Mouse (Mus musculus): Measurements from ENCODE around the gene Gnpnat1. TPM values are rescaled to one million over a fixed set of nuclear protein-coding genes. Genes with fewer than 3 reads are reported as not detected.
"Not testable (repeated sequence)": the region's sequence is repeated elsewhere in the genome, so short reads cannot be mapped to it uniquely, and the experiment has no call there.

Gene Gnpnat1
- polyA plus RNA-seq (2012; ENCODE audit: insufficient read depth, low replicate concordance) = 2.9 and 8.8 TPM in 2 replicates

GRCm38 (mm10) chr14:45404813-45405212, at the start of gene Gnpnat1:
Gene Gnpnat1, minus strand, starts transcription at chr14:45404913.
- not testable (repeated sequence) for H3K9me3 ChIP-seq; H3K4me1 ChIP-seq; H3K4me3 ChIP-seq (replicated peaks); H3K27me3 ChIP-seq (replicated peaks); H3K36me3 ChIP-seq (replicated peaks; ENCODE audit: low read length)

DNA sequence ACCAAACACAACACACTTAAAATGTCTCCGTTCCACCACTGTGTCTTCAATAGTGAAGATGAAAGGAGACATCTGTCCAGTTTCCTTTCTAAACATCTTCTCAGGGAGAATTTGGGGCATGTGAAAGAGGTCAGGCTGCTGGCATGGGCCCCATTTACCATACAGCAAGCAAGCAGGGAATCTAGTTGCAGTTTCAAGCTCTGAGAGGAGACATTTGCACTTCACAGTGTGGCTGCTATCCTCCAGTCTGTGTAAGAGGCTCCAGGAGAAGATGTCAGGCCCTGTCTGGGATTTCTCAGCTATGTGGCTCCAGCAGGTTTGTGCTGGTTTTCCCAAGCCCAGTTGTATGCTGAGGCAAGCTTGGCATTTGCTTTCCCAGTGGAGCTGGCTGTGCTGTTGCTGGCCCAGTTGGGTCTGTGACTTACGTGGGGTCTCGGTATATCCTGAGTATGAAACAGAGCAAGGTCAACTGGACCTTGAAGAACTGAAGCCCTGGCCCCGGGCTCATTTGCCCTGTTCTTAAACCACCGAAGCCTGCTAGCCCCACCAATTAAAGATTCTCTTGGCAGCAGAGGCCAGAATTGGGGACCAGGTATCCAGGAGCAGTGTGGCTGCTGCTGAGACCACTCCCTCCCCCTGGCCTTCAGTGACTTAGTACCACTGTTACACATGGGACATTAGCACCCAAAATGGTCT, 49.0 kb upstream of the Gnpnat1 start:
- no peak for TF ChIP-seq GATA1 (IDR thresholded peaks at IDR 0.05; ENCODE audit: borderline replicate concordance, low read length)
- TF ChIP-seq FLI1 (IDR thresholded peaks at IDR 0.05; ENCODE audit: low read length) = no peak
- H3K27me3 ChIP-seq (replicated peaks) = peaks cover 32% of the 10 kb centered on the region
- H3K36me3 ChIP-seq (replicated peaks; ENCODE audit: low read length) = no peaks in the 10 kb centered on the region
- no peaks in the 10 kb centered on the region for H3K4me1 ChIP-seq
- no peaks in the 10 kb centered on the region for H3K9me3 ChIP-seq
- no peak overlapping the region for H3K4me3 ChIP-seq (replicated peaks)

DNA sequence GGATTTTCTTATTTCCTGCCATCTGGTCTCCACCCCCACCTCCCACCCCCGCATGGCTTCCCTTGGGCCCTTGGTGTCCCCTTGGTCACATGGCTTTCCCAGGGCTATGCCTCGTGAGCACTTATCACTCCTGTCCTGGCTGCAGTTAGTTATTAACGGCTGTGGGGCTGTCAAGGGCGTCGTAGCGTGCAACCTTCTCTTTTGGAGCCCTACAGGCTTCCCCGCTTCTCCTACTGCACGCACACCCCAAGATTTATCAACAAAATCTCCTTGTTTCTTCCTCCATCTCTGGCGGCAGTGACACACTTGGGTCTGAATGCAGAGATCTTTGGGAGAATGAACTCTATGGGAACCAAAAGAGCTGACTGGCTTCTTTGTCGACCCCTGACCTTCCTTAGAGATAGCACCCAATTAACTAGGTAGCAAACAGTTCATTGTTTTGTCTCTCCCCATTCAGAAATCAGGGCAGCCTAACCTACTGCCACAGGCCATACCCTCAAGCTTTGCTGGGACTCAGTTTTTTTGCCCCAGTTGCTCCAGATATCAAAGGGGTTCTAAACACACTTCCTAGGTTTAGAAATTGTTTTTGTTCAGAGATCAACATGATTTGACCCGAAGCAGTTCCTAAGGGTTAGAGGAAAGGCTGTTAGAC, 48.3 kb upstream of the Gnpnat1 start:
- Histone ChIP-seq H3K9me3 (no peaks in the 10 kb centered on the region), H3K27me3 (replicated peaks) (peaks cover 29% of the 10 kb centered on the region), H3K4me1 (no peaks in the 10 kb centered on the region), H3K36me3 (replicated peaks; ENCODE audit: low read length) (no peaks in the 10 kb centered on the region), H3K4me3 (replicated peaks) (no peak overlapping the region)
- no peak for TF ChIP-seq FLI1 (IDR thresholded peaks at IDR 0.05; ENCODE audit: low read length)
- TF ChIP-seq GATA1 (IDR thresholded peaks at IDR 0.05; ENCODE audit: borderline replicate concordance, low read length) = no peak

- Histone ChIP-seq H3K4me3 (replicated peaks) (no peak overlapping the region), H3K4me1 (no peaks in the 10 kb centered on the region)
Measured at GRCm38 (mm10) chr14:45452148-45452547, 47.4 kb upstream of the Gnpnat1 start.

DNA sequence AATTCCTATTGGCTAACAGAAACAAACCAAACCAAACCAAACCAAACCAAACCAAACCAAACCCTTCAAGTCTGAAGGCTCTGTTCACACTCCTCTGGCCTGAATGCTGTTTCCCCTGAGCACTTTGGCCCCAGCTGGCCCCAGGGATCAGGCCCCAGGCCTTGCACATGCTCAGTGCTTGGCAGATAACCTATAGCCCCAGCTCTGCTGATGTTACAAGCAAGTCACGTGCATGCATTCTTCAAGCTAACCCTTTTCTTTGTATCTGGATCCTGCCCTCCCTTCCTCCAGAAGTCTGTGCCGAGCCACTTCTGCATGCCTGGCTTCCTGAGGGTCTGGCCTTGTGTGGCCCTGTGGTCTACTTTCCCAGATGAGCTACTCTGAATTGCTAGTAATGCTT, 46.4 kb upstream of the Gnpnat1 start:
- Histone ChIP-seq H3K9me3 (no peaks in the 10 kb centered on the region), H3K27me3 (replicated peaks) (peaks cover 30% of the 10 kb centered on the region), H3K36me3 (replicated peaks; ENCODE audit: low read length) (no peaks in the 10 kb centered on the region), H3K4me1 (no peaks in the 10 kb centered on the region), H3K4me3 (replicated peaks) (no peak overlapping the region)
- no peak for TF ChIP-seq GATA1 (IDR thresholded peaks at IDR 0.05; ENCODE audit: borderline replicate concordance, low read length)
- TF ChIP-seq FLI1 (IDR thresholded peaks at IDR 0.05; ENCODE audit: low read length) = no peak

More at GRCm38 (mm10) chr14:45452148-45452547, 47.4 kb upstream of the Gnpnat1 start:
- Histone ChIP-seq H3K9me3 (no peaks in the 10 kb centered on the region), H3K36me3 (replicated peaks; ENCODE audit: low read length) (no peaks in the 10 kb centered on the region), H3K27me3 (replicated peaks) (peaks cover 30% of the 10 kb centered on the region)
- TF ChIP-seq FLI1 (IDR thresholded peaks at IDR 0.05; ENCODE audit: low read length) (no peak), GATA1 (IDR thresholded peaks at IDR 0.05; ENCODE audit: borderline replicate concordance, low read length) (no peak)

DNA sequence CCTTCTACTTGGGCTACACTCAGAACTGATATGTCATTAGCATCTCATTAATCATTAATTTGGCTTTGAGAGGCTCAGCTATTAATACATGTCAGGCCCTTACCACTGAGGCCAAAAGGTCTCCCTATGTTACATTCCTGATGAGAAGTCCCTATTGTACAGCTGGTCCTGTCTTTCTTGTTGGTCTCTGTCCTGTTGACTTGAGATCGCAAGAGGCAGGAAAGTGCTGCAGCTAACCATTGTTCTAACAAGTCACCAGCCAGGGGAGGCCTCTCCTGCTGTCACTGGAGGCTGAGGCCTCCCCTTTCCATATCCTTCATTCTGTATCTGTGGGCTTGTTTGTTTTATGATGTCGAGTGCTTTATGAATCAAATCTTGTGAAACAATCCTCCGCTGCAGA, 42.1 kb upstream of the Gnpnat1 start:
- no peaks in the 10 kb centered on the region for H3K4me1 ChIP-seq
- no peak overlapping the region for H3K4me3 ChIP-seq (replicated peaks)
- H3K27me3 ChIP-seq (replicated peaks) = peaks cover 8% of the 10 kb centered on the region
- H3K9me3 ChIP-seq = no peaks in the 10 kb centered on the region
- no peak for TF ChIP-seq GATA1 (IDR thresholded peaks at IDR 0.05; ENCODE audit: borderline replicate concordance, low read length)
- TF ChIP-seq FLI1 (IDR thresholded peaks at IDR 0.05; ENCODE audit: low read length) = no peak
- no peaks in the 10 kb centered on the region for H3K36me3 ChIP-seq (replicated peaks; ENCODE audit: low read length)

- Histone ChIP-seq H3K9me3 (no peaks in the 10 kb centered on the region), H3K36me3 (replicated peaks; ENCODE audit: low read length) (no peaks in the 10 kb centered on the region), H3K27me3 (replicated peaks) (peaks cover 5% of the 10 kb centered on the region), H3K4me1 (peaks cover 3% of the 10 kb centered on the region; the same call in 1 of the 2 replicates), H3K4me3 (replicated peaks) (no peak overlapping the region)
- no peak for TF ChIP-seq FLI1 (IDR thresholded peaks at IDR 0.05; ENCODE audit: low read length)
- no peak for TF ChIP-seq GATA1 (IDR thresholded peaks at IDR 0.05; ENCODE audit: borderline replicate concordance, low read length)
Measured at GRCm38 (mm10) chr14:45445445-45445844, 40.7 kb upstream of the Gnpnat1 start.

GRCm38 (mm10) chr14:45444870-45445269, 40.2 kb upstream of the Gnpnat1 start:
- Histone ChIP-seq H3K9me3 (no peaks in the 10 kb centered on the region), H3K36me3 (replicated peaks; ENCODE audit: low read length) (no peaks in the 10 kb centered on the region), H3K27me3 (replicated peaks) (peaks cover 5% of the 10 kb centered on the region), H3K4me1 (peaks cover 3% of the 10 kb centered on the region; the same call in 1 of the 2 replicates), H3K4me3 (replicated peaks) (no peak overlapping the region)
- TF ChIP-seq GATA1 (IDR thresholded peaks at IDR 0.05; ENCODE audit: borderline replicate concordance, low read length) (no peak), FLI1 (IDR thresholded peaks at IDR 0.05; ENCODE audit: low read length) (no peak)

DNA sequence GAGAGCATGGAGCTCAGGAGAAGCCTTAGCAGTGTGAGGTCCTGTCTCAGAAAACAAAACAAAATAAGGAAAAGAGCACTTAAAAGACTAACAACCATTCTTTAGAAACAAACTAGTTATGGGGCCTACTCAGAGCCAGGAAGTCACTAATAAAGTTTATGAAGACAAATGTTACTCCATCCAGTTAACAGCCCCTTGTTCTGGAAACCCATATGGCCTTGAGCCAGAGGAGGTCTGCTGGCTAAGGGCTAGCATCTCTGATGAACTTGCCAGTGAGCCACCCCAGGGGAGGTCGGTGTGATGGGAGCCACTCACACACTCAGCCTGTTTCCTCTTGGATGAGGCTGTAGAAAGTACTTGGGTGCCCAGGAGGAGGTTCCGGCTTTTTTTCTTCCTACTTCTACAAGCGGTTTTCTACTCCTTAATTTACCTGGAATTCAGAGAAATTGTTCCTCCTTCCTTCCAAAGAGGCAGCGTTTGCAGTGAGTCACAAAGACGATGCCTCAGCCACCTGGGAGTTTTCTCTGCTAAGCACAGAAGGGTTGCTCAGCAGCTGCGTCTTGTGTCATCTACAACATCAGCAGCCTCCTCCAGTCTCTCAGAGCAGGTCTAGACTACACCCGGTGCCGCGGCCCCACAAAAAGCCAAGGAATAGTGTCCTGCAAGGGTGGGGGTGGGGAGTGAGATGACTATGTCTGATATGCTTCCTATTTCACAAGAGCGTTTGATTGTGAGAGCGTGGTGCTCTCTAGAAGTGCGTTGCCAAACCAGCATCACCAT, 38.3 kb upstream of the Gnpnat1 start:
- Histone ChIP-seq H3K27me3 (replicated peaks) (peaks cover 5% of the 10 kb centered on the region), H3K4me1 (peaks cover 3% of the 10 kb centered on the region; the same call in 1 of the 2 replicates), H3K4me3 (replicated peaks) (no peak overlapping the region), H3K36me3 (replicated peaks; ENCODE audit: low read length) (no peaks in the 10 kb centered on the region), H3K9me3 (no peaks in the 10 kb centered on the region)
- TF ChIP-seq FLI1 (IDR thresholded peaks at IDR 0.05; ENCODE audit: low read length) (no peak), GATA1 (IDR thresholded peaks at IDR 0.05; ENCODE audit: borderline replicate concordance, low read length) (no peak)

DNA sequence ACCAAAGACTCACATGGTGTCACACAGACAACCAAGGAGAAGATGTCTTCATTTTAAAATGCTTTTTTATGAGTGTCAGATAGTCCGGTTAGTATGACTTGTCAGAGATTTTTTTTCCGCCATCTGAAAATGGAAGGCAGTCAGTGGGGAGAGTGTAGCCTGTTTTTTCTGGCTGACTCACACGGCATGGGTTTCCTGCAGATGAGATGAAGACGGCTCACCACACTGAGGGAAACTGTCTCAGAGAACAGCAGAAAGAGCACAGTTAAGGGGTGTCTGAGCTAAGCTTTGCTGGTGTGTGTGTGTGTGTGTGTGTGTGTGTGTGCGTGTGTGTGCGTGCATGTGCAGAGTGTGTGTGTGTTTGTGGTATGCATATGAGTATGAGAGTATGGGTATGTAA, 36.6 kb upstream of the Gnpnat1 start:
- Histone ChIP-seq H3K9me3 (no peaks in the 10 kb centered on the region), H3K36me3 (replicated peaks; ENCODE audit: low read length) (no peaks in the 10 kb centered on the region), H3K4me3 (replicated peaks) (peak overlapping the region; percentile 28), H3K4me1 (peaks cover 3% of the 10 kb centered on the region; the same call in 1 of the 2 replicates), H3K27me3 (replicated peaks) (peaks cover 2% of the 10 kb centered on the region)
- TF ChIP-seq FLI1 (IDR thresholded peaks at IDR 0.05; ENCODE audit: low read length) (no peak), GATA1 (IDR thresholded peaks at IDR 0.05; ENCODE audit: borderline replicate concordance, low read length) (no peak)

All from megakaryocyte, embryonic 14.5 days (primary cell).